Mouse (Mus musculus) stomach, embryonic 16.5 days (tissue): Measurements from ENCODE around the gene Ddhd1. TPM values are rescaled to one million over a fixed set of nuclear protein-coding genes. Genes with fewer than 3 reads are reported as not detected.
"Not testable (repeated sequence)": the region's sequence is repeated elsewhere in the genome, so short reads cannot be mapped to it uniquely, and the experiment has no call there.

Experiments used
- ATAC-seq: fragments of 200-750 bp; cut with Nextera tagmentation; 2 replicates; pipeline ENCODE4 v1.8.0; 2017; ENCODE audit warnings: moderate number of reproducible peaks, moderate TSS enrichment; ENCODE audit not compliant: insufficient read depth, low FRiP score
- H3K27ac ChIP-seq: fragments of 300-500 bp; sonication (generic); 2 replicates; pipeline ENCODE4 v1.5.1; 2014; ENCODE audit warnings: low read length
- H3K27me3 ChIP-seq: fragments of 300-500 bp; sonication (generic); 2 replicates; pipeline ENCODE4 v1.6.1; 2014; ENCODE audit warnings: low read length, control low read depth, mixed read lengths; ENCODE audit not compliant: control insufficient read depth, insufficient read depth
- H3K36me3 ChIP-seq: fragments of 300-500 bp; sonication (generic); 2 replicates; pipeline ENCODE4 v1.6.1; 2014; ENCODE audit warnings: low read length; ENCODE audit not compliant: control insufficient read depth, insufficient read depth
- H3K4me1 ChIP-seq: fragments of 300-500 bp; sonication (generic); 2 replicates; pipeline ENCODE4 v1.6.1; 2014; ENCODE audit warnings: low read length, control low read depth, mixed read lengths; ENCODE audit not compliant: control insufficient read depth, insufficient read depth
- H3K4me2 ChIP-seq: fragments of 300-500 bp; sonication (generic); 2 replicates; pipeline ENCODE4 v1.6.1; 2014; ENCODE audit warnings: low read depth, low read length, mixed read lengths
- H3K4me3 ChIP-seq: fragments of 300-500 bp; sonication (generic); replicated peaks from 2 replicates; pipeline ENCODE4 v1.5.1; 2014; ENCODE audit warnings: mild to moderate bottlenecking, low read length
- H3K9ac ChIP-seq: fragments of 300-500 bp; sonication (generic); 2 replicates; pipeline ENCODE4 v1.6.1; 2014; ENCODE audit warnings: low read length
- H3K9me3 ChIP-seq: fragments of 300-500 bp; sonication (generic); replicated peaks from 2 replicates; pipeline ENCODE4 v1.6.1; 2016; ENCODE audit warnings: low read length, control low read depth; ENCODE audit not compliant: control insufficient read depth
- WGBS: fragments of 180-500 bp; shearing (Covaris S2); extraction: QIAGEN DNeasy Blood & Tissue Kit; methylation state at CpG from one replicate; pipeline ENCODE4 v1.1.7; 2014; 5-methylcytosine and 5-hydroxymethylcytosine counted together
- polyA plus RNA-seq: library from polyadenylated mRNA; unstranded; fragments of >200 nt; fragmentation: Nextera tagmentation; extraction: Ambion mirVana; gene quantifications from 2 replicates; pipeline ENCODE4 v1.2.1, GENCODE M21; 2015

Ddhd1 gene
- polyA plus RNA-seq, 1 experiment from 2014 or later = 5.2 TPM

DNA sequence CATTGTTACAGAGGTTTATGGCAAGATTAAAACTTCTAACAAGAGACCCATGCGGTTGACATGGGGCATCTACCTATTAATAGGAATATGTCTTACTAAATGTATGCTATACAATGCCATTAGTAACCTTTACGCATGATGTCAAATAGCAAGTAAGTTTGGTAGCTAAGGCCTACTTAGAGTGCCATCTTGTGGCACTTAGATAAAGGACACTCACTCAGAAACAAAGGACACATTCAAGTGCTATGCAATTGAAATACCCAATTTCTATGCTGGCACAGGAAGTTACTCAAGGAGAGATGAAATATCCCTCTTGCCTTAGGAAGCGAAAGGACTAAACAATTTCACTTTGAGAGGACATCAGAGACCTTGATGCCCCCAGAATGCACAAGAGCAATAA is 55.9 kb downstream of the Ddhd1 start:
- ATAC-seq = no peak
- H3K9ac ChIP-seq = no peak overlapping the region
- no peak overlapping the region for H3K4me3 ChIP-seq
- 63% methylated on average over 3 of the region's 3 CpGs for WGBS
- no peaks in the 10 kb centered on the region for H3K9me3 ChIP-seq
- no peaks in the 10 kb centered on the region for H3K27me3 ChIP-seq
- H3K27ac ChIP-seq = no peak overlapping the region
- H3K4me1 ChIP-seq = no peaks in the 10 kb centered on the region
- no peak overlapping the region for H3K4me2 ChIP-seq
- H3K36me3 ChIP-seq = no peaks in the 10 kb centered on the region

DNA sequence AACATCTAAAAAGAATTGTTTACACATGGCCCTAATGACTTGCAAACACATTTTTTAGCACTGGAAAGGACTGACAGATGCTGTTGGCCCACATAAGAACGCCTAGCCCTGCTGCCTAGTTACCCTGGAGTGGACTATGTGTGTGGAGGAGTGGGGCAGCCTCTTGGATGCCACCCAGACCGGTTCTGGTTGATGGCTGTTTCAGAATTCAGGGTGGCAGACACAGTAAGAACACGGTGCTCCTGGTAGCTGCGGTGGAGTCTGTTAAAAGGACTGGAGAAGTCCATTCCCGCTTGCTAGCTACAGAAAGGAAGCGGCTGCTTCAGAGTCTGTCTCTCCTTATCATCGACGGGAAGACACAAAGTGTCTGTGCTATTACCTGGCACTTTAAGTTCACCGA is 57.4 kb downstream of the Ddhd1 start:
- ATAC-seq = no peak
- Histone ChIP-seq H3K27me3 (no peaks in the 10 kb centered on the region), H3K9me3 (no peaks in the 10 kb centered on the region), H3K4me2 (no peak overlapping the region), H3K4me1 (no peaks in the 10 kb centered on the region), H3K36me3 (no peaks in the 10 kb centered on the region), H3K4me3 (no peak overlapping the region), H3K9ac (0 out of 2 replicates have a peak overlapping the region, but pooled peaks have one; percentile 4), H3K27ac (no peak overlapping the region)
- WGBS = 76% methylated on average over 9 of the region's 9 CpGs

DNA sequence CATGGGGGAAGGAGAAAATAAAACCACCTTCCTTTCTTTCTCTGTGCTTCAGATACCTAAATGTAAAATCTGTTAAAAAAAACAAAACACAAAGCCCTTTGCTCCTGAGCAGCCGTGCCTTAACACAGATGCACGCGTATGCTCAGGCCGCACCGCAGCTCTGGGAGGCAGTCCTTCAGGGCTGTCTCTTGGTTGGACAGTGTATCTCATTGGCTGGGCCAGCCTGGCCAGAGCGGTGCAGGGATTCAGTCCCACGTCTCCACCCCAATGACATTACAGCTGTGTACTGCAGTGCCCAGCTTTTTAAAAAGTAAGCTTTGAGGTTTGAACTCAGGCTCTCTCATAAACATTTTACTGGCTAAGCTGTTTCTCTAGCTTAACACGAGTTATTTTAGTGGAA is 60.1 kb downstream of the Ddhd1 start:
- H3K4me2 ChIP-seq = no peak overlapping the region
- H3K36me3 ChIP-seq = no peaks in the 10 kb centered on the region
- ATAC-seq = 0 out of 2 replicates have a peak, but pooled peaks have one; percentile 50
- no peaks in the 10 kb centered on the region for H3K9me3 ChIP-seq
- no peak overlapping the region for H3K4me3 ChIP-seq
- H3K27ac ChIP-seq = no peak overlapping the region
- WGBS = 62% methylated on average over 8 of the region's 8 CpGs
- H3K27me3 ChIP-seq = no peaks in the 10 kb centered on the region
- no peak overlapping the region for H3K9ac ChIP-seq
- H3K4me1 ChIP-seq = no peaks in the 10 kb centered on the region

DNA sequence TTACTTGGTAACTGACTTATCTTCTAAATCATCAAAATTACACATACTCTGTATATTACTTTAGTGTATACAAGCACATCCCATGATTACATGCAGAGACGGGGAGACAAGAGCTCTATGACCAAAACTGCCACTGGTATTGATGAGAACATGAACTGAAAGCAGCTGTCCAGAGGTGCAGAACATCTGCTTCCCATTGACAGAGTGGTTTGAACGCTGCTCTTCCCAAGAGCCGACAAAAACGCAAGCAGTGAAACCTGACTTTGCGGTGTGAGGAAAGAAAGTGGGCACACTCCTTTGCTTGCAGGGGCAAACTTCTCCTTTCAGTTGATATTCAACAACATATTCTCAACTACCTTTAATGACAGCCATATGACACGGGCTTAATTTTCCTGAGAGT is 64.7 kb downstream of the Ddhd1 start:
- Histone ChIP-seq H3K4me3 (no peak overlapping the region), H3K4me1 (no peaks in the 10 kb centered on the region), H3K9me3 (no peaks in the 10 kb centered on the region), H3K27me3 (no peaks in the 10 kb centered on the region), H3K27ac (no peak overlapping the region), H3K4me2 (no peak overlapping the region), H3K9ac (no peak overlapping the region), H3K36me3 (no peaks in the 10 kb centered on the region)
- no peak for ATAC-seq
- 83% methylated on average over 6 of the region's 6 CpGs for WGBS

DNA sequence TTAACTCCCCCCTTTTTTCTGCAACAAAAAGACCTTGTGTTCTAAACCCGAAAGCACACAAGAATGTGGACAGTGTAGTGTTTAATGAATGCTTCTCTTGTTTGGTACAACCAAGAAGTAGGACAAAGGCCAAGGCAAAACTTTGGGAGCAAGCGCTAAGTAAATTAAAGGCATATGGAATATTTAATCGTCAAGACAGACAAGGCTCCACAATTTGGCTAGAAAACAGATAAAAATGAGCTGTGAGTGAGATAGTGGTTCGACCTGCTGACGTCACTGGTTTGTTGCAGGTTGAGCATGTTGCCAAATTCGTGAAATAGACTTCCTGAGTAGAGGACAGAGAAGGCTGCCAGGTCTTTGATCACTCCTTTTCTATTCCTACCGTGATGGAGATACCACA is 69.5 kb downstream of the Ddhd1 start:
- ATAC-seq = no peak
- H3K9me3 ChIP-seq = no peaks in the 10 kb centered on the region
- H3K9ac ChIP-seq = no peak overlapping the region
- no peaks in the 10 kb centered on the region for H3K4me1 ChIP-seq
- no peaks in the 10 kb centered on the region for H3K36me3 ChIP-seq
- 70% methylated on average over 7 of the region's 7 CpGs for WGBS
- no peak overlapping the region for H3K4me3 ChIP-seq
- H3K27me3 ChIP-seq = no peaks in the 10 kb centered on the region
- no peak overlapping the region for H3K4me2 ChIP-seq
- no peak overlapping the region for H3K27ac ChIP-seq

DNA sequence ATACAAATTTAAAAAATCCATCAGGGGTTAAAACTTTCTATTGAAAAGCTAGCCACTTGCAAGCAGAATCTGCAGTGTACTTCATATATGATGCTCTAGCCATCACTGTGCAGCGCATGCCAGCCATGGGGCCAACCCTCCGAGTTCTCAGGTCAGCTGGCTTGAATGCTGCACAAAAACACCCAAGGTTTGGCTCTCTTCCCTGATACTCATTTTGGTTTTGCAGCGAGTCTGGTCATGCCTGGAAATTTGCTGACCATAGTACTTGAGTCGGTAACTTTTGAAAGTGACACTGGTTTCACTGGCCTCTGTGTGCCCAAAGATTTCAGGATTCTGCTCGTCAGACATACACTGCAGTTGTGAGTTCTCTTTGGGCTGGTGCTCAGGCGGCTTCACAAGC is 70.4 kb downstream of the Ddhd1 start:
- no peaks in the 10 kb centered on the region for H3K36me3 ChIP-seq
- no peak overlapping the region for H3K4me3 ChIP-seq
- H3K9me3 ChIP-seq = no peaks in the 10 kb centered on the region
- no peaks in the 10 kb centered on the region for H3K4me1 ChIP-seq
- no peaks in the 10 kb centered on the region for H3K27me3 ChIP-seq
- no peak overlapping the region for H3K27ac ChIP-seq
- no peak for ATAC-seq
- H3K4me2 ChIP-seq = no peak overlapping the region
- no peak overlapping the region for H3K9ac ChIP-seq
- 84% methylated on average over 6 of the region's 6 CpGs for WGBS

DNA sequence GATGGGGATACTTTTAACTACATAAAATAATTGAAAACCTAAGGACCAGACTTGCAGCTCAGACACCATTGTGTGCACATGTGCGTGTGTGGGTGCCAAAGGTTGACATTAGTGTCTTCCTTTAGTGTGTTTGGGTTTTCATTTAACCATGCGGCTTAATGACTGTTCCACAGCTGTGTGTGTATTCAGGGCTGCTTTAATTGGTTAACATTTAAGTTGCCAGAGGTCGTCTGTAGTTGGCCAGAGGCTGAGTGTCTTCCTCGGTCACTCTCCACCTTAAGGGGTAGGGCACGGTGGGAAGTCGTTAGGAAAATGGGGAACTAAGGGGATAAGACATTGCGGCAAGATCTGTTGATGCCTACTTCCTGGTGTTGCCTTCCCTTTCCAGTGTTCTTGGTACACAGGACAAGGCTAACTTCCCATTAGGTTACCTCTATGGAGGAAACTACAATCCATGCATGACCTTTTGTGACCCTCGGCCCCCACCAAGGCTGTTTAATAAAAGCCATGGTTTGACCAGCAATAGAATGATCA is 74.4 kb downstream of the Ddhd1 start:
- Histone ChIP-seq H3K27ac (no peak overlapping the region), H3K4me3 (no peak overlapping the region), H3K9ac (no peak overlapping the region), H3K36me3 (no peaks in the 10 kb centered on the region), H3K4me2 (no peak overlapping the region), H3K4me1 (no peaks in the 10 kb centered on the region), H3K27me3 (no peaks in the 10 kb centered on the region), H3K9me3 (no peaks in the 10 kb centered on the region)
- 59% methylated on average over 8 of the region's 8 CpGs for WGBS
- no peak for ATAC-seq

DNA sequence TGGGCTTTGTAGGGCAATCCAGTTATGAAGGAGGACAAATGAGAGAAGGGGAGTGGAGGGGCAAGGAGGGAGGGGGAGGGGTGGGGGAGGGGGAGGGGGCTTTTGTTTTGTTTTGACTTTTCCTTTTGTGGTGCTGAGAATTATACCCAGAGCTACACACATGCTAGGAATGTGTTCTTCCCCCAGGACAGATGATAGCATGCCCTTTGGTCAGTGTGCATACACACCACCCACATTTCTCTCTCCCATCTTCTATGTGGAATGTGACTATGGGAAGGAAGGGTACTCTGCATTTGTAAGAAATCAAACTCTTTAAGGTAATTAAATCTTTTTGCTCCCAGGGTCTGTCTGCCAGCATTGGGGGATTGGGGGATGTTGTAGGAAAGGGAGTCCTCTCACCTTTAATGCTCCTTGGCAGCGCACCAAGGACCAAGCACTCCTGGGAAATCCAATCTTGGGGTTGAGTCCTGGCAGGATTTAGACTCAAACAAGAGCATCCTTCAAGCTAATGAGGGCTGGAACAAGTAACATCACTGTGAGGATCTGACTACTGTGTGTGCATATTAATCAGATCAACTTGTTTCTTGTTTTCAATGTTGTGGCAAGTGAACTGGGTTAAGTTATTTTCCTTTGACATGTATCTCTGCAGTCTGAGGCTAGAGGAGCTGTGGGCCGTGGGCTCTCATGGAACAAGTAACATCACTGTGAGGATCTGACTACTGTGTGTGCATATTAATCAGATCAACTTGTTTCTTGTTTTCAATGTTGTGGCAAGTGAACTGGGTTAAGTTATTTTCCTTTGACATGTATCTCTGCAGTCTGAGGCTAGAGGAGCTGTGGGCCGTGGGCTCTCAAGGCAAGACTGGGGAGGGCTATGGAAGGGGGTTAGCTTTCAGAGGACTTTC is 76.8 kb downstream of the Ddhd1 start:
- 83% methylated on average over 3 of the region's 3 CpGs for WGBS
- H3K4me2 ChIP-seq, H3K4me3 ChIP-seq, H3K9me3 ChIP-seq, H3K36me3 ChIP-seq, H3K27me3 ChIP-seq, H3K4me1 ChIP-seq, ATAC-seq, H3K27ac ChIP-seq, H3K9ac ChIP-seq: not testable (repeated sequence)

DNA sequence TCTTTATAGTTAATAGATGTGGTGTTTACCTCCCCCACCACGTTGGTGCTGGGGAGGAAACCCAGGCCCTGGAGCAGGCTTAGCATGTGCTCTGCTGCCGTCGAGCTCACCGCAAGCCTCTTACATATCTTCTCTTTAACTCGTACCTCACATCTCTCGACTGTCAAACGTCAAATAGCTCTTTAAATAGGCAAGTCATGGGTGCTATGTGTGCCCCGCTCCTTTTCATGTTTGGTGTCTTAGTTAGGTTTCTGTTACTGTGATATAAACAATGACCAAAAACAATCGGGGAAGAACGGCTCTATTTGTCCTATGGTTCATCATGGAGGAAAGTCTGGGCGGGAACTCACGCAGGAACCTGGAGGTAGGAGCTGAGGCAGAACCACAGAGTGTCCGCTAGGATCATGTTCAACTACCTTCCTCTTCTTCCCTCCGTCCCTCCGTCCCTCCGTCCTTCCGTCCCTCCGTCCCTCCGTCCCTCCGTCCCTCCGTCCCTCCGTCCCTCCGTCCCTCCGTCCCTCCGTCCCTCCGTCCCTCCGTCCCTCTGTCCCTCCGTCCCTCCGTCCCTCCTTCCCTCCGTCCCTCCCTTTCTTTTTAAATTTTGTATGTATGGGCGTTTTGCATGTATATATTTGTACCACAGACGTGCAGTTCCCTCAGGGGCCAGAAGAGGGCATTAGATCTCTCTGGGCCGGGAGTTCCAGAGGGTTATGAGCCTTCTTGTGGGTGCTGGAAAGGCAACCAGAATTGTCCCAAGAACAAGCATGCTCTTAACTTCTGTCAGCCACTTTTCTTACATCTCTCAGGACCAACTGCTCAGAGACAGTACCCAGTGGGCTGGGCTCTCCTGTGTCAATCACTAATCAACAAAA is 91.6 kb downstream of the Ddhd1 start:
- no peaks in the 10 kb centered on the region for H3K27me3 ChIP-seq
- no peaks in the 10 kb centered on the region for H3K36me3 ChIP-seq
- peak overlapping the region; percentile 72 for H3K27ac ChIP-seq
- 18% methylated on average over 33 of the region's 33 CpGs for WGBS
- peak overlapping the region; percentile 47 for H3K9ac ChIP-seq
- peak overlapping the region; percentile 60 for H3K4me2 ChIP-seq
- ATAC-seq = no peak
- peaks cover 15% of the 10 kb centered on the region; the same call in 1 of the 2 replicates for H3K4me1 ChIP-seq
- no peaks in the 10 kb centered on the region for H3K9me3 ChIP-seq
- H3K4me3 ChIP-seq = peak overlapping the region; percentile 31
